Mouse (Mus musculus) hindbrain, embryonic 13.5 days (tissue): ENCODE measurements around the gene Gm20696. TPM values are rescaled to one million over a fixed set of nuclear protein-coding genes. Genes with fewer than 3 reads are reported as not detected.
A peak's percentile ranks its signal among the peaks of the same experiment; 100 is the strongest.

Experiments used
- ATAC-seq: fragments of 200-750 bp; cut with Nextera tagmentation; 2 replicates; pipeline ENCODE4 v1.8.0; 2017; ENCODE audit warnings: moderate TSS enrichment; ENCODE audit not compliant: low FRiP score
- H3K27ac ChIP-seq: fragments of 300-500 bp; sonication (generic); 2 replicates; pipeline ENCODE4 v1.5.1; 2015; ENCODE audit warnings: inconsistent platforms, mild to moderate bottlenecking, moderate library complexity
- H3K27me3 ChIP-seq: fragments of 300-500 bp; sonication (generic); 2 replicates; pipeline ENCODE4 v1.6.1; 2015; ENCODE audit warnings: mild to moderate bottlenecking, inconsistent platforms
- H3K36me3 ChIP-seq: fragments of 300-500 bp; sonication (generic); 2 replicates; pipeline ENCODE4 v1.6.1; 2015; ENCODE audit warnings: mild to moderate bottlenecking, inconsistent platforms
- H3K4me1 ChIP-seq: fragments of 300-500 bp; sonication (generic); replicated peaks from 2 replicates; pipeline ENCODE4 v1.6.1; 2015; ENCODE audit warnings: inconsistent platforms
- H3K4me2 ChIP-seq: fragments of 300-500 bp; sonication (generic); 2 replicates; pipeline ENCODE4 v1.6.1; 2015; ENCODE audit warnings: inconsistent platforms, mild to moderate bottlenecking, moderate library complexity
- H3K4me3 ChIP-seq: fragments of 300-500 bp; sonication (generic); 2 replicates; pipeline ENCODE4 v1.5.1; 2015; ENCODE audit warnings: mild to moderate bottlenecking, inconsistent platforms
- H3K9ac ChIP-seq: fragments of 300-500 bp; sonication (generic); 2 replicates; pipeline ENCODE4 v1.6.1; 2015; ENCODE audit warnings: mild to moderate bottlenecking, inconsistent platforms
- H3K9me3 ChIP-seq: fragments of 300-500 bp; sonication (generic); 2 replicates; pipeline ENCODE4 v1.6.1; 2016; ENCODE audit warnings: inconsistent platforms
- WGBS: fragments of 180-500 bp; shearing (Covaris S2); methylation state at CpG from one replicate; pipeline ENCODE4 v1.1.7; 2015; 5-methylcytosine and 5-hydroxymethylcytosine counted together
- polyA plus RNA-seq: library from polyadenylated mRNA; unstranded; fragments of >200 nt; fragmentation: Nextera tagmentation; extraction: Ambion mirVana; gene quantifications from 2 replicates; pipeline ENCODE4 v1.2.1, GENCODE M21; 2015

Gene Gm20696
- polyA plus RNA-seq, 1 experiment from 2014 or later: 2.7 TPM

- no peak overlapping the region for H3K27ac ChIP-seq
- no peaks in the 10 kb centered on the region for H3K36me3 ChIP-seq
- peaks cover 20% of the 10 kb centered on the region for H3K4me1 ChIP-seq
- no peak overlapping the region for H3K4me2 ChIP-seq
- H3K4me3 ChIP-seq: no peak overlapping the region
- ATAC-seq: no peak
- no peaks in the 10 kb centered on the region for H3K9me3 ChIP-seq
- peaks cover 34% of the 10 kb centered on the region for H3K27me3 ChIP-seq
- WGBS: 70% methylated on average over 7 of the region's 7 CpGs
- no peak overlapping the region for H3K9ac ChIP-seq
These were observed 48.7 kb downstream of the Gm20696 start for GRCm38 (mm10) chr6:99617867-99618266.

- ATAC-seq: no peak
- H3K9ac ChIP-seq: no peak overlapping the region
- peaks cover 38% of the 10 kb centered on the region for H3K27me3 ChIP-seq
- no peak overlapping the region for H3K4me3 ChIP-seq
- peaks cover 20% of the 10 kb centered on the region for H3K4me1 ChIP-seq
- no peaks in the 10 kb centered on the region for H3K9me3 ChIP-seq
- no peaks in the 10 kb centered on the region for H3K36me3 ChIP-seq
- no peak overlapping the region for H3K4me2 ChIP-seq
- H3K27ac ChIP-seq: no peak overlapping the region
- 82% methylated on average over 1 of the region's 1 CpGs for whole genome bisulfite sequencing
These were observed 49.2 kb downstream of the Gm20696 start for GRCm38 (mm10) chr6:99617415-99617814.

GRCm38 (mm10) chr6:99615272-99615751 is 51.3 kb downstream of the Gm20696 start:
- peaks cover 44% of the 10 kb centered on the region for H3K27me3 ChIP-seq
- H3K9me3 ChIP-seq: no peaks in the 10 kb centered on the region
- 5% methylated on average over 10 of the region's 10 CpGs for WGBS
- H3K4me1 ChIP-seq: peaks cover 25% of the 10 kb centered on the region
- no peak for ATAC-seq
- no peak overlapping the region for H3K27ac ChIP-seq
- no peak overlapping the region for H3K4me2 ChIP-seq
- no peak overlapping the region for H3K4me3 ChIP-seq
- no peaks in the 10 kb centered on the region for H3K36me3 ChIP-seq
- peak overlapping the region; percentile 0; the same call in 1 of the 2 replicates for H3K9ac ChIP-seq

GRCm38 (mm10) chr6:99614566-99615271 is 51.9 kb downstream of the Gm20696 start:
- WGBS: 55% methylated on average over 17 of the region's 17 CpGs
- Histone ChIP-seq H3K4me3 (no peak overlapping the region), H3K9me3 (no peaks in the 10 kb centered on the region), H3K36me3 (no peaks in the 10 kb centered on the region), H3K4me2 (no peak overlapping the region), H3K27me3 (peaks cover 40% of the 10 kb centered on the region), H3K4me1 (peaks cover 25% of the 10 kb centered on the region), H3K27ac (no peak overlapping the region), H3K9ac (peak overlapping the region; percentile 0; the same call in 1 of the 2 replicates)
- ATAC-seq: no peak

GRCm38 (mm10) chr6:99611866-99612265 is 54.7 kb downstream of the Gm20696 start:
- Histone ChIP-seq H3K4me1 (peaks cover 25% of the 10 kb centered on the region), H3K27me3 (peaks cover 44% of the 10 kb centered on the region), H3K27ac (no peak overlapping the region), H3K4me2 (no peak overlapping the region), H3K9ac (no peak overlapping the region), H3K4me3 (no peak overlapping the region), H3K36me3 (no peaks in the 10 kb centered on the region), H3K9me3 (no peaks in the 10 kb centered on the region)
- 58% methylated on average over 6 of the region's 6 CpGs for WGBS
- no peak for ATAC-seq

GRCm38 (mm10) chr6:99610454-99611427 is 55.9 kb downstream of the Gm20696 start:
- Histone ChIP-seq H3K9ac (no peak overlapping the region), H3K36me3 (no peaks in the 10 kb centered on the region), H3K4me2 (no peak overlapping the region), H3K27me3 (peaks cover 36% of the 10 kb centered on the region), H3K4me3 (no peak overlapping the region), H3K4me1 (peaks cover 19% of the 10 kb centered on the region), H3K9me3 (no peaks in the 10 kb centered on the region), H3K27ac (no peak overlapping the region)
- WGBS: 57% methylated on average over 14 of the region's 14 CpGs
- no peak for ATAC-seq

GRCm38 (mm10) chr6:99606079-99606478 is 60.5 kb downstream of the Gm20696 start:
- ATAC-seq: no peak
- Histone ChIP-seq H3K4me2 (no peak overlapping the region), H3K9me3 (no peaks in the 10 kb centered on the region), H3K9ac (no peak overlapping the region), H3K36me3 (no peaks in the 10 kb centered on the region), H3K27ac (no peak overlapping the region), H3K4me3 (no peak overlapping the region), H3K27me3 (peaks cover 20% of the 10 kb centered on the region), H3K4me1 (0 out of 2 replicates have a peak, but pooled peaks cover 5% of the 10 kb centered on the region)
- WGBS: 39% methylated on average over 7 of the region's 7 CpGs

GRCm38 (mm10) chr6:99604758-99605157 is 61.8 kb downstream of the Gm20696 start:
- Histone ChIP-seq H3K36me3 (no peaks in the 10 kb centered on the region), H3K27me3 (peaks cover 20% of the 10 kb centered on the region), H3K4me1 (peaks cover 2% of the 10 kb centered on the region), H3K9me3 (no peaks in the 10 kb centered on the region), H3K4me2 (no peak overlapping the region), H3K9ac (no peak overlapping the region), H3K27ac (no peak overlapping the region), H3K4me3 (no peak overlapping the region)
- no peak for ATAC-seq
- 71% methylated on average over 2 of the region's 2 CpGs for WGBS

- no peak overlapping the region for H3K9ac ChIP-seq
- no peak overlapping the region for H3K4me3 ChIP-seq
- no peak overlapping the region for H3K4me2 ChIP-seq
- H3K27me3 ChIP-seq: peaks cover 17% of the 10 kb centered on the region
- H3K36me3 ChIP-seq: no peaks in the 10 kb centered on the region
- no peak overlapping the region for H3K27ac ChIP-seq
- no peaks in the 10 kb centered on the region for H3K9me3 ChIP-seq
- WGBS: 93% methylated on average over 7 of the region's 7 CpGs
- no peak for ATAC-seq
- peaks cover 11% of the 10 kb centered on the region for H3K4me1 ChIP-seq
These were observed 64.2 kb downstream of the Gm20696 start for GRCm38 (mm10) chr6:99602434-99602833.

GRCm38 (mm10) chr6:99600886-99601285 is 65.7 kb downstream of the Gm20696 start:
- no peaks in the 10 kb centered on the region for H3K36me3 ChIP-seq
- no peak overlapping the region for H3K27ac ChIP-seq
- H3K27me3 ChIP-seq: peaks cover 19% of the 10 kb centered on the region
- H3K4me1 ChIP-seq: peaks cover 11% of the 10 kb centered on the region
- no peak overlapping the region for H3K4me3 ChIP-seq
- no peaks in the 10 kb centered on the region for H3K9me3 ChIP-seq
- no peak for ATAC-seq
- 84% methylated on average over 8 of the region's 8 CpGs for WGBS
- H3K4me2 ChIP-seq: no peak overlapping the region
- no peak overlapping the region for H3K9ac ChIP-seq

GRCm38 (mm10) chr6:99600168-99600793 is 66.3 kb downstream of the Gm20696 start:
- ATAC-seq: peak; percentile 67; the same call in 1 of the 2 replicates
- no peak overlapping the region for H3K27ac ChIP-seq
- WGBS: 29% methylated on average over 10 of the region's 10 CpGs

GRCm38 (mm10) chr6:99599651-99600050 is 66.9 kb downstream of the Gm20696 start:
- H3K4me2 ChIP-seq: peak overlapping the region; percentile 36
- H3K9ac ChIP-seq: peak overlapping the region; percentile 59
- peaks cover 11% of the 10 kb centered on the region for H3K4me1 ChIP-seq
- WGBS: 8% methylated on average over 8 of the region's 8 CpGs
- H3K27me3 ChIP-seq: peaks cover 19% of the 10 kb centered on the region
- H3K36me3 ChIP-seq: no peaks in the 10 kb centered on the region
- no peak overlapping the region for H3K4me3 ChIP-seq
- peak; percentile 44; the same call in 1 of the 2 replicates for ATAC-seq
- H3K27ac ChIP-seq: peak overlapping the region; percentile 67
- H3K9me3 ChIP-seq: no peaks in the 10 kb centered on the region

More at GRCm38 (mm10) chr6:99600168-99600793, 66.3 kb downstream of the Gm20696 start:
- Histone ChIP-seq H3K27me3 (peaks cover 19% of the 10 kb centered on the region), H3K4me2 (peak overlapping the region; percentile 36), H3K4me3 (no peak overlapping the region), H3K9ac (no peak overlapping the region), H3K4me1 (peaks cover 11% of the 10 kb centered on the region), H3K36me3 (no peaks in the 10 kb centered on the region), H3K9me3 (no peaks in the 10 kb centered on the region)
